Mouse (Mus musculus): ENCODE measurements around the gene Spred1. TPM values are rescaled to one million over a fixed set of nuclear protein-coding genes. Genes with fewer than 3 reads are reported as not detected.
A peak's percentile ranks its signal among the peaks of the same experiment; 100 is the strongest.

Spred1 gene
- polyA plus RNA-seq, 1 experiment from 2014 or later: 3.7 TPM

- H3K27me3 ChIP-seq (ENCODE audit: control insufficient read depth, insufficient read depth, low read length): no peaks in the 10 kb centered on the region
- H3K4me2 ChIP-seq (ENCODE audit: low read depth, low read length): no peak overlapping the region
- H3K4me1 ChIP-seq (ENCODE audit: control insufficient read depth, insufficient read depth, low read length): peaks cover 16% of the 10 kb centered on the region
- no peaks in the 10 kb centered on the region for H3K36me3 ChIP-seq (ENCODE audit: control insufficient read depth, insufficient read depth)
- no peak for ATAC-seq (replicated peaks; ENCODE audit: extremely low read depth, insufficient read depth, low FRiP score)
- H3K27ac ChIP-seq (ENCODE audit: low read length): no peak overlapping the region
- no peaks in the 10 kb centered on the region for H3K9me3 ChIP-seq (replicated peaks; ENCODE audit: control insufficient read depth, low read length)
- 81% methylated on average over 6 of the region's 6 CpGs for WGBS
- H3K4me3 ChIP-seq (ENCODE audit: low read length): no peak overlapping the region
- H3K9ac ChIP-seq (ENCODE audit: low read length): no peak overlapping the region
Observed at GRCm38 (mm10) chr2:117110355-117110866, 10.8 kb upstream of the Spred1 start.

DNA sequence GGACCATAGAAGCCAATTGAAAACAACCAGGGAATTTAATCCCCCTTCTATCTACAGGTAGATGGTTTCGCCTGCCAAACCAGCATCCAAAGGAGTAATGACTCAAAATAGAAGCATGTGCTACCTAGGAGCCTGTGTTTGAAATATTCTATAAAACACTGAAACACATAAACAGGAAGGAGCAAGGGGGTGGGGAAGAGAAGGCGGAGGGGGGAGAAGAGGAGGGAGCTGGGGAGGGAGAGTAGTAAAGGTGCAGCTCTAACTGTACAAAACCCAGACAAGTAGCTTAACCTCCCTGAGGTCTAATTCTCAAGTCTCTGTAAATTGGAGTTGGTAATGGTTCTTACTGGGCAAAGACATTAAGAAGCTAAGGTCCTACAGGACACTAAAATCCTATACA, 7.9 kb upstream of the Spred1 start:
- no peak overlapping the region for H3K4me2 ChIP-seq (ENCODE audit: low read depth, low read length)
- H3K27me3 ChIP-seq (ENCODE audit: control insufficient read depth, insufficient read depth, low read length): no peaks in the 10 kb centered on the region
- ATAC-seq (replicated peaks; ENCODE audit: extremely low read depth, insufficient read depth, low FRiP score): no peak
- no peak overlapping the region for H3K4me3 ChIP-seq (ENCODE audit: low read length)
- no peak overlapping the region for H3K9ac ChIP-seq (ENCODE audit: low read length)
- H3K27ac ChIP-seq (ENCODE audit: low read length): no peak overlapping the region
- peaks cover 16% of the 10 kb centered on the region; the same call in 1 of the 2 replicates for H3K4me1 ChIP-seq (ENCODE audit: control insufficient read depth, insufficient read depth, low read length)
- H3K9me3 ChIP-seq (replicated peaks; ENCODE audit: control insufficient read depth, low read length): no peaks in the 10 kb centered on the region
- no peaks in the 10 kb centered on the region for H3K36me3 ChIP-seq (ENCODE audit: control insufficient read depth, insufficient read depth)
- WGBS: 78% methylated on average over 2 of the region's 2 CpGs

DNA sequence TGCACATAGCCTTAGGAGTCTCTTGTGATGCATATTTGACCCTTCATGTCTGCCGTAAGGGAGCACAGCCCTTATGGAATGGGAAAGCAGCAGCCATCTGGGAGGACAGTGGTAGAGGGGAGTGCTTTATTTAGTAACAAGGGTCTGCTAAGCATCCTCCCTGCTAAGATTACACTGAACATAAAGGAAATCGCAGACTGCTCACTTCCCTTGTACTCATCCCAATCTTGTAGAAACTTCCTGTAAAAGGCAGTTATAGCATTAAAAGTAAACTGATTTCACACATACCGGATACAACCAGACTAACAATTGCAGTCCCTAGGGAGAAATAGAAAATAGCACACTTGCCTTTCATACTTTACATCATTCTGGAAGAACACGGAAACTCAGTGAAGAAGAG, 7.4 kb upstream of the Spred1 start:
- WGBS: 34% methylated on average over 4 of the region's 4 CpGs
- Histone ChIP-seq H3K4me2 (ENCODE audit: low read depth, low read length) (peak overlapping the region; percentile 23; the same call in 1 of the 2 replicates), H3K4me1 (ENCODE audit: control insufficient read depth, insufficient read depth, low read length) (peaks cover 16% of the 10 kb centered on the region; the same call in 1 of the 2 replicates), H3K9me3 (replicated peaks; ENCODE audit: control insufficient read depth, low read length) (no peaks in the 10 kb centered on the region), H3K9ac (ENCODE audit: low read length) (0 out of 2 replicates have a peak overlapping the region, but pooled peaks have one; percentile 13), H3K36me3 (ENCODE audit: control insufficient read depth, insufficient read depth) (no peaks in the 10 kb centered on the region), H3K27ac (ENCODE audit: low read length) (peak overlapping the region; percentile 54), H3K27me3 (ENCODE audit: control insufficient read depth, insufficient read depth, low read length) (no peaks in the 10 kb centered on the region), H3K4me3 (ENCODE audit: low read length) (no peak overlapping the region)
- ATAC-seq (replicated peaks; ENCODE audit: extremely low read depth, insufficient read depth, low FRiP score): peak; percentile 86

- 76% methylated on average over 2 of the region's 2 CpGs for WGBS
- no peak overlapping the region for H3K9ac ChIP-seq (ENCODE audit: low read length)
- ATAC-seq (replicated peaks; ENCODE audit: extremely low read depth, insufficient read depth, low FRiP score): no peak
Observed at GRCm38 (mm10) chr2:117118516-117118915, 2.7 kb upstream of the Spred1 start.

GRCm38 (mm10) chr2:117119291-117120245, 1.6 kb upstream of the Spred1 start:
- H3K36me3 ChIP-seq (ENCODE audit: control insufficient read depth, insufficient read depth): no peaks in the 10 kb centered on the region
- H3K4me1 ChIP-seq (ENCODE audit: control insufficient read depth, insufficient read depth, low read length): peaks cover 14% of the 10 kb centered on the region
- H3K27ac ChIP-seq (ENCODE audit: low read length): peak overlapping the region; percentile 100
- H3K4me2 ChIP-seq (ENCODE audit: low read depth, low read length): peak overlapping the region; percentile 94
- H3K27me3 ChIP-seq (ENCODE audit: control insufficient read depth, insufficient read depth, low read length): no peaks in the 10 kb centered on the region
- ATAC-seq (replicated peaks; ENCODE audit: extremely low read depth, insufficient read depth, low FRiP score): peak; percentile 29
- WGBS: 7% methylated on average over 30 of the region's 30 CpGs
- no peaks in the 10 kb centered on the region for H3K9me3 ChIP-seq (replicated peaks; ENCODE audit: control insufficient read depth, low read length)
- peak overlapping the region; percentile 96 for H3K9ac ChIP-seq (ENCODE audit: low read length)
- H3K4me3 ChIP-seq (ENCODE audit: low read length): peak overlapping the region; percentile 81

More at GRCm38 (mm10) chr2:117118516-117118915, 2.7 kb upstream of the Spred1 start:
- no peaks in the 10 kb centered on the region for H3K36me3 ChIP-seq (ENCODE audit: control insufficient read depth, insufficient read depth)
- no peaks in the 10 kb centered on the region for H3K9me3 ChIP-seq (replicated peaks; ENCODE audit: control insufficient read depth, low read length)
- no peaks in the 10 kb centered on the region for H3K27me3 ChIP-seq (ENCODE audit: control insufficient read depth, insufficient read depth, low read length)
- peaks cover 18% of the 10 kb centered on the region for H3K4me1 ChIP-seq (ENCODE audit: control insufficient read depth, insufficient read depth, low read length)
- no peak overlapping the region for H3K4me2 ChIP-seq (ENCODE audit: low read depth, low read length)
- no peak overlapping the region for H3K4me3 ChIP-seq (ENCODE audit: low read length)
- no peak overlapping the region for H3K27ac ChIP-seq (ENCODE audit: low read length)

DNA sequence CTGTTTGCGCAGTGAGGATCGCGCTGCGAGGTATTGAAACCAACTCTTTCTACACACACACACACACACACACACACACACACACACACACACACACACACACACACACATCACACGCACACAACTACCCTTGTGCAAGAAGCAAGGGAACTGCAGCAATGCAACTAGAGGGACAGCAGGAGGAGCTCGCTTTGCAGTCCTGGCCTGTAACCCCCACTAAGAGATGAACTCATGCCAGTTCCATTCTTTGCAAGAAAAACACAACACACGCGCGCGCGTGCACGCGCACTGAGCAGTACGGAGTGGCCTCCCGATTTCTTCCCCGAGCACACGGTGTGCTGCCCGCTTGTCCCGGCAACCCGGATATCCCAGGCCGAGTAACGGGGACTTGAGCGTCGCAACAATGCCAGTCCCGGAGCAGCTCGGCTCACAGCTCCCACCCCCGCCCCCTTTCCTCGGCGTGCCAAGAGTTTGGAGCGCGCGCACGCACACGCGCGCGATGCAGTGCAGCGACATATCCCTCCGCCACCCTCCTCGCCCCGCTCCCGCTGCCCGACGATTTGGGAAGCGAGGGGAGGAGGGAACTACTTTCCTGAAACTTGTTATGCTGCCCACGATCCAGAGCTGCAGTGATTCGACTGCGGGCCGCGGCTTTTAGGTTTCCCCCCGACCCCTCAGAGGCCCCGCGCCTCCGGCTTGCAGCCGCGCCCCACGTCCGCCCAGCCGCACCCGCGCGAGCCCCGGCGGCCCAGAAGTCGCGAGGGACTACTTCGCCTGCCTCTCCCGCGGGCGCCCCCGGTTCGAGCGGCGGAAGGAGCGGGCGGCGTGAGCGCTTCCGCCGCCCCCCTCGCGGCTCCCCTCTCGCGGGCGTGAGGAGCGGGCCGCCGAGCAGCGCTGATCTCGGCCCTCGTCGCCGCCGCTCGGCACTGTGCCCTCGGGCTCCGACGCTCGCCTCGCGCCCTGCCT, 645 bp upstream of the Spred1 start:
- Histone ChIP-seq H3K36me3 (ENCODE audit: control insufficient read depth, insufficient read depth) (no peaks in the 10 kb centered on the region), H3K27ac (ENCODE audit: low read length) (peak overlapping the region; percentile 100)
- peak; percentile 74 for ATAC-seq (replicated peaks; ENCODE audit: extremely low read depth, insufficient read depth, low FRiP score)

GRCm38 (mm10) chr2:117121984-117122605, 921 bp downstream of the Spred1 start:
- Histone ChIP-seq H3K9me3 (replicated peaks; ENCODE audit: control insufficient read depth, low read length) (no peaks in the 10 kb centered on the region), H3K4me1 (ENCODE audit: control insufficient read depth, insufficient read depth, low read length) (peaks cover 16% of the 10 kb centered on the region), H3K27me3 (ENCODE audit: control insufficient read depth, insufficient read depth, low read length) (no peaks in the 10 kb centered on the region), H3K27ac (ENCODE audit: low read length) (peak overlapping the region; percentile 100), H3K4me3 (ENCODE audit: low read length) (peak overlapping the region; percentile 81), H3K36me3 (ENCODE audit: control insufficient read depth, insufficient read depth) (no peaks in the 10 kb centered on the region), H3K4me2 (ENCODE audit: low read depth, low read length) (peak overlapping the region; percentile 94), H3K9ac (ENCODE audit: low read length) (peak overlapping the region; percentile 96)
- WGBS: under 1% methylated on average over 19 of the region's 19 CpGs
- no peak for ATAC-seq (replicated peaks; ENCODE audit: extremely low read depth, insufficient read depth, low FRiP score)

More for the DNA sequence above, 645 bp upstream of the Spred1 start:
- WGBS: 0% methylated on average over 86 of the region's 101 CpGs
- Histone ChIP-seq H3K4me1 (ENCODE audit: control insufficient read depth, insufficient read depth, low read length) (peaks cover 16% of the 10 kb centered on the region), H3K9ac (ENCODE audit: low read length) (peak overlapping the region; percentile 96), H3K27me3 (ENCODE audit: control insufficient read depth, insufficient read depth, low read length) (no peaks in the 10 kb centered on the region), H3K4me3 (ENCODE audit: low read length) (peak overlapping the region; percentile 81), H3K9me3 (replicated peaks; ENCODE audit: control insufficient read depth, low read length) (no peaks in the 10 kb centered on the region), H3K4me2 (ENCODE audit: low read depth, low read length) (peak overlapping the region; percentile 94)

GRCm38 (mm10) chr2:117122701-117123337, 1.6 kb downstream of the Spred1 start:
- peak overlapping the region; percentile 96 for H3K9ac ChIP-seq (ENCODE audit: low read length)
- peak overlapping the region; percentile 81 for H3K4me3 ChIP-seq (ENCODE audit: low read length)
- peak overlapping the region; percentile 94 for H3K4me2 ChIP-seq (ENCODE audit: low read depth, low read length)
- H3K27ac ChIP-seq (ENCODE audit: low read length): peak overlapping the region; percentile 74
- 1% methylated on average over 17 of the region's 17 CpGs for WGBS
- no peaks in the 10 kb centered on the region for H3K36me3 ChIP-seq (ENCODE audit: control insufficient read depth, insufficient read depth)
- no peaks in the 10 kb centered on the region for H3K27me3 ChIP-seq (ENCODE audit: control insufficient read depth, insufficient read depth, low read length)
- H3K4me1 ChIP-seq (ENCODE audit: control insufficient read depth, insufficient read depth, low read length): peaks cover 16% of the 10 kb centered on the region
- ATAC-seq (replicated peaks; ENCODE audit: extremely low read depth, insufficient read depth, low FRiP score): peak; percentile 50
- no peaks in the 10 kb centered on the region for H3K9me3 ChIP-seq (replicated peaks; ENCODE audit: control insufficient read depth, low read length)

Data from heart, embryonic 16.5 days (tissue).